Mouse (Mus musculus): Measurements from ENCODE around the gene Bhlhe40.

DNA sequence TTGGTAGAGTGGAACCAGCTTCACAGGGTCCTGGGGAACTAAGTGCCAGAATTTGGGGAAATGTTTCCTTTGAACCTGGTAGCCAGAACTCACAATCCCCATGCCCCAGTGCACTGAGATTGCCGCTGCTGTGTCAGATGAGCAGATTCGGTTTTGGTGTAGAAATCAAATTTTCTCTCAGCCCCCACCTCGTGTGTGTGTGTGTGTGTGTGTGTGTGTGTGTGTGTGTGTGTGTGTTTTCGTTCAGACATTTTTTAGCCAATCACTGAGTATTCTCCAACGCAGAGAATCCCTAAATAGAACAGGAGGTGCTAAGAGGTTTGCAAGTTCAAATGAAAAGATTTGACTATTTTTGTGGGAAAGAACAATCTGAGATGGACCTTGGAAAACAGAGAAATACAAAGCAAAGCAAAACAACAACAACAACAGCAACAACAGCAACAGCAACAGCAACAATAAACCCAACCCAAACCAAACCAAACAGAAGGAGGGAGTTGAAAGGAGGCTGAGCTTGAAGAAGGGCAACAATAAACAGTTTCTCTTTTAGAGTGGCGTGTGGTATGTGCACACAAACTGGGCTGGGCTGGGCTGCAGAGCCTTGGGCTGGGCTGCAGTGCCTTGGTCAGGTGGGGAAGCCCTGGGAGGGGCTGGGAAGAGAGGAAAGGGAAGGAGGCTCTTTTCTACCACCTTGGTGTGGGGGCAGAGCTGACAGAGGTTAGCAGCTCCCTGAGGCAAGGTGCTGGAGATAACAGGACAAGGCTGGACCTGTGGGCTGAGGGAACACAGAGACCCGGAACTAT is 52.9 kb downstream of the Bhlhe40 start:
- TF ChIP-seq CTCF (IDR thresholded peaks at IDR 0.05; ENCODE audit: extremely low read depth, insufficient read depth, low read length) (no peak), POLR2A (IDR thresholded peaks at IDR 0.05; ENCODE audit: extremely low read depth, insufficient read depth, low read length) (no peak)
